Mouse (Mus musculus): ENCODE measurements at regions not wholly inside any gene's neighbourhood (a gene's known extent, or its start where the extent isn't known, plus 50 kb on each side); places are given as distances from the start of the nearest gene placed in this dataset.
A peak's percentile ranks its signal among the peaks of the same experiment; 100 is the strongest.

- Histone ChIP-seq H3K9me3 (replicated peaks) (no peaks in the 10 kb centered on the region), H3K27ac (0 out of 2 replicates have a peak overlapping the region, but pooled peaks have one; percentile 0), H3K36me3 (no peaks in the 10 kb centered on the region), H3K27me3 (ENCODE audit: low read depth, poor library complexity, severe bottlenecking) (no peaks in the 10 kb centered on the region), H3K4me3 (no peak overlapping the region), H3K4me1 (peaks cover 13% of the 10 kb centered on the region)
- DNase-seq (ENCODE audit: low spot score): no peak
- WGBS: 47% methylated on average over 16 of the region's 16 CpGs
Observed at GRCm38 (mm10) chr6:133984666-133985355, 50.7 kb upstream of the Etv6 start.
